Mouse (Mus musculus) heart, postnatal 0 days (tissue): ENCODE results near the gene Nrtn.

Experiments
- CTCF ChIP-seq: IDR thresholded peaks from 2 replicates; pipeline ENCODE4 v1.5.1; 2016; ENCODE audit warnings: antibody characterized with exemption, control low read depth, low read depth
- EP300 ChIP-seq: IDR thresholded peaks from 2 replicates; pipeline ENCODE4 v1.6.1; 2016; ENCODE audit warnings: antibody characterized with exemption, low read depth

GRCm38 (mm10) chr17:56751404-56752072, 5.8 kb downstream of the Nrtn start:
- TF ChIP-seq CTCF = no peak
- no peak for TF ChIP-seq EP300
